Mouse (Mus musculus) fat pad, adult 2 months (tissue): ENCODE measurements around the gene 0610010K14Rik.

Experiments used
- DNase-seq: peaks from one replicate; pipeline ENCODE4 v3.0.0-alpha.2; 2011; ENCODE audit warnings: low read depth, low spot score; ENCODE audit errors: extremely low read depth

0610010K14Rik gene

GRCm38 (mm10) chr11:70218039-70218438 is 19.7 kb downstream of the 0610010K14Rik start:
- DNase-seq, result peak; percentile 94

GRCm38 (mm10) chr11:70216103-70216502 is 21.6 kb downstream of the 0610010K14Rik start:
- DNase-seq, result no peak

- no peak for DNase-seq
Observed at GRCm38 (mm10) chr11:70215301-70215700, 22.4 kb downstream of the 0610010K14Rik start.

- no peak for DNase-seq
Observed at GRCm38 (mm10) chr11:70214856-70215209, 22.9 kb downstream of the 0610010K14Rik start.

- no peak for DNase-seq
Observed at GRCm38 (mm10) chr11:70214191-70214855, 23.4 kb downstream of the 0610010K14Rik start.

GRCm38 (mm10) chr11:70213736-70214135 is 24.0 kb downstream of the 0610010K14Rik start:
- no peak for DNase-seq

GRCm38 (mm10) chr11:70212896-70213295 is 24.8 kb downstream of the 0610010K14Rik start:
- DNase-seq, result no peak

- peak; percentile 76 for DNase-seq
Observed at GRCm38 (mm10) chr11:70212423-70212822, 25.3 kb downstream of the 0610010K14Rik start, which contains the start of gene Slc16a11. TSS of gene Slc16a11 (plus strand) at chr11:70212752.

- no peak for DNase-seq
Observed at GRCm38 (mm10) chr11:70211972-70212371, 25.7 kb downstream of the 0610010K14Rik start.

GRCm38 (mm10) chr11:70210681-70211080 is 27.0 kb downstream of the 0610010K14Rik start:
- no peak for DNase-seq

GRCm38 (mm10) chr11:70208778-70209388 is 28.8 kb downstream of the 0610010K14Rik start:
- no peak for DNase-seq

- no peak for DNase-seq
Observed at GRCm38 (mm10) chr11:70207283-70207682, 30.4 kb downstream of the 0610010K14Rik start.

- DNase-seq, result no peak
Observed at GRCm38 (mm10) chr11:70206801-70207200, 30.9 kb downstream of the 0610010K14Rik start.

GRCm38 (mm10) chr11:70201691-70202090 is 36.0 kb downstream of the 0610010K14Rik start:
- no peak for DNase-seq

- DNase-seq, result no peak
Observed at GRCm38 (mm10) chr11:70200036-70200608, 37.6 kb downstream of the 0610010K14Rik start.

- DNase-seq, result no peak
Observed at GRCm38 (mm10) chr11:70199107-70199506, 38.6 kb downstream of the 0610010K14Rik start.

GRCm38 (mm10) chr11:70198332-70198731 is 39.4 kb downstream of the 0610010K14Rik start:
- DNase-seq, result no peak

GRCm38 (mm10) chr11:70193354-70194285 is 44.1 kb downstream of the 0610010K14Rik start:
- no peak for DNase-seq

- DNase-seq, result no peak
Observed at GRCm38 (mm10) chr11:70192157-70192556, 45.6 kb downstream of the 0610010K14Rik start.

GRCm38 (mm10) chr11:70191188-70191587 is 46.5 kb downstream of the 0610010K14Rik start:
- no peak for DNase-seq
